Mouse (Mus musculus): ENCODE measurements around the gene Reep3.

Reep3 gene

GRCm38 (mm10) chr10:67111044-67111798 lies 14.5 kb upstream of the Reep3 start:
- DNase-seq (ENCODE audit: low spot score): no peak

- DNase-seq (ENCODE audit: low spot score): no peak
Measured at GRCm38 (mm10) chr10:67109635-67110034, 12.9 kb upstream of the Reep3 start.

GRCm38 (mm10) chr10:67108096-67108495 lies 11.4 kb upstream of the Reep3 start:
- DNase-seq (ENCODE audit: low spot score): no peak

- DNase-seq (ENCODE audit: low spot score): no peak
Measured at GRCm38 (mm10) chr10:67107017-67107761, 10.4 kb upstream of the Reep3 start.

GRCm38 (mm10) chr10:67106400-67106799 lies 9.7 kb upstream of the Reep3 start:
- DNase-seq (ENCODE audit: low spot score): no peak

- no peak for DNase-seq (ENCODE audit: low spot score)
Measured at GRCm38 (mm10) chr10:67105331-67106217, 8.8 kb upstream of the Reep3 start.

GRCm38 (mm10) chr10:67104543-67104942 lies 7.8 kb upstream of the Reep3 start:
- DNase-seq (ENCODE audit: low spot score): no peak

- DNase-seq (ENCODE audit: low spot score): no peak
Measured at GRCm38 (mm10) chr10:67100831-67101251, 4.1 kb upstream of the Reep3 start.

- DNase-seq (ENCODE audit: low spot score): no peak
Measured at GRCm38 (mm10) chr10:67100011-67100661, 3.4 kb upstream of the Reep3 start.

- no peak for DNase-seq (ENCODE audit: low spot score)
Measured at GRCm38 (mm10) chr10:67099183-67099929, 2.6 kb upstream of the Reep3 start.

GRCm38 (mm10) chr10:67098408-67099050 lies 1.8 kb upstream of the Reep3 start:
- peak; percentile 68 for DNase-seq (ENCODE audit: low spot score)

GRCm38 (mm10) chr10:67097437-67098150 lies 849 bp upstream of the Reep3 start:
- DNase-seq (ENCODE audit: low spot score): no peak

- peak; percentile 64 for DNase-seq (ENCODE audit: low spot score)
Measured at GRCm38 (mm10) chr10:67095798-67096620, 736 bp downstream of the Reep3 start, which contains the start of gene Jmjd1c. Jmjd1c (plus strand) TSS chr10:67096125.

GRCm38 (mm10) chr10:67094922-67095321 lies 1.8 kb downstream of the Reep3 start:
- DNase-seq (ENCODE audit: low spot score): no peak

GRCm38 (mm10) chr10:67090611-67091010 lies 6.1 kb downstream of the Reep3 start:
- no peak for DNase-seq (ENCODE audit: low spot score)

- no peak for DNase-seq (ENCODE audit: low spot score)
Measured at GRCm38 (mm10) chr10:67087447-67088226, 9.1 kb downstream of the Reep3 start.

GRCm38 (mm10) chr10:67085916-67086315 lies 10.8 kb downstream of the Reep3 start:
- no peak for DNase-seq (ENCODE audit: low spot score)

GRCm38 (mm10) chr10:67085124-67085523 lies 11.6 kb downstream of the Reep3 start:
- no peak for DNase-seq (ENCODE audit: low spot score)
